Mouse (Mus musculus) liver, adult 2 months (tissue): ENCODE measurements at regions not wholly inside any gene's neighbourhood (a gene's known extent, or its start where the extent isn't known, plus 50 kb on each side); places are given as distances from the start of the nearest gene placed in this dataset.
A peak's percentile ranks its signal among the peaks of the same experiment; 100 is the strongest.

ENCODE experiments used
- DNase-seq: peaks from one replicate; pipeline ENCODE4 v3.0.0-alpha.2; 2011; ENCODE audit warnings: low read depth, low spot score; ENCODE audit errors: extremely low read depth
- H3K27ac ChIP-seq: fragments of 200-500 bp; replicated peaks from 2 replicates; pipeline ENCODE4 v1.5.1; 2012; ENCODE audit warnings: low read depth, mild to moderate bottlenecking, control low read depth, inconsistent platforms, low read length; ENCODE audit not compliant: insufficient read depth
- H3K27me3 ChIP-seq: fragments of 200-500 bp; 2 replicates; pipeline ENCODE4 v1.6.1; 2012; ENCODE audit warnings: mild to moderate bottlenecking, moderate library complexity, low read length, inconsistent platforms; ENCODE audit not compliant: control insufficient read depth, insufficient read depth
- H3K36me3 ChIP-seq: fragments of 200-500 bp; 2 replicates; pipeline ENCODE4 v1.6.1; 2012; ENCODE audit warnings: low read length, inconsistent platforms; ENCODE audit not compliant: control insufficient read depth, insufficient read depth
- H3K4me1 ChIP-seq: fragments of 200-500 bp; 2 replicates; pipeline ENCODE4 v1.6.1; 2011; ENCODE audit warnings: low read length; ENCODE audit not compliant: control insufficient read depth, insufficient read depth
- H3K4me3 ChIP-seq: fragments of 200-500 bp; 2 replicates; pipeline ENCODE4 v1.5.1; 2011; ENCODE audit warnings: low read depth, mild to moderate bottlenecking, control low read depth, low read length, moderate library complexity; ENCODE audit not compliant: insufficient read depth
- H3K79me2 ChIP-seq: fragments of 200-500 bp; 2 replicates; pipeline ENCODE4 v1.6.1; 2012; ENCODE audit warnings: inconsistent platforms, mild to moderate bottlenecking, low read length, moderate library complexity; ENCODE audit not compliant: control insufficient read depth, insufficient read depth
- H3K9ac ChIP-seq: fragments of 200-500 bp; 2 replicates; pipeline ENCODE4 v1.6.1; 2012; ENCODE audit warnings: low read depth, mild to moderate bottlenecking, control low read depth, inconsistent platforms, low read length
- CTCF ChIP-seq: fragments of 200-500 bp; IDR thresholded peaks from 2 replicates; pipeline ENCODE4 v1.5.1; 2011; ENCODE audit warnings: low read depth, low read length, control low read depth
- POLR2A ChIP-seq: fragments of 200-500 bp; IDR thresholded peaks from 2 replicates; pipeline ENCODE4 v1.6.1; 2011; ENCODE audit warnings: low read length, control low read depth; ENCODE audit not compliant: insufficient read depth; ENCODE audit errors: extremely low read depth
- WGBS: fragments of 180-500 bp; shearing (Covaris S2); methylation state at CpG from one replicate; pipeline ENCODE4 v1.1.7; 2018; 5-methylcytosine and 5-hydroxymethylcytosine counted together

GRCm38 (mm10) chr2:148107607-148108115 lies 60.9 kb upstream of the Foxa2 start:
- H3K27ac ChIP-seq = no peak overlapping the region
- TF ChIP-seq POLR2A (no peak), CTCF (no peak)
- H3K4me3 ChIP-seq = no peak overlapping the region
- no peaks in the 10 kb centered on the region for H3K4me1 ChIP-seq
- WGBS = 60% methylated on average over 5 of the region's 5 CpGs
- no peaks in the 10 kb centered on the region for H3K79me2 ChIP-seq
- no peaks in the 10 kb centered on the region for H3K36me3 ChIP-seq
- H3K27me3 ChIP-seq = no peaks in the 10 kb centered on the region
- no peak for DNase-seq
- no peak overlapping the region for H3K9ac ChIP-seq

GRCm38 (mm10) chr2:148110149-148110548 lies 63.4 kb upstream of the Foxa2 start:
- peak; percentile 41; the same call in 1 of the 2 replicates for TF ChIP-seq CTCF
- no peak for TF ChIP-seq POLR2A
- H3K27ac ChIP-seq = no peak overlapping the region
- H3K36me3 ChIP-seq = no peaks in the 10 kb centered on the region
- H3K4me3 ChIP-seq = no peak overlapping the region
- no peak overlapping the region for H3K9ac ChIP-seq
- WGBS = 88% methylated on average over 2 of the region's 2 CpGs
- DNase-seq = peak; percentile 16
- H3K27me3 ChIP-seq = no peaks in the 10 kb centered on the region
- no peaks in the 10 kb centered on the region for H3K79me2 ChIP-seq
- H3K4me1 ChIP-seq = no peaks in the 10 kb centered on the region

DNA sequence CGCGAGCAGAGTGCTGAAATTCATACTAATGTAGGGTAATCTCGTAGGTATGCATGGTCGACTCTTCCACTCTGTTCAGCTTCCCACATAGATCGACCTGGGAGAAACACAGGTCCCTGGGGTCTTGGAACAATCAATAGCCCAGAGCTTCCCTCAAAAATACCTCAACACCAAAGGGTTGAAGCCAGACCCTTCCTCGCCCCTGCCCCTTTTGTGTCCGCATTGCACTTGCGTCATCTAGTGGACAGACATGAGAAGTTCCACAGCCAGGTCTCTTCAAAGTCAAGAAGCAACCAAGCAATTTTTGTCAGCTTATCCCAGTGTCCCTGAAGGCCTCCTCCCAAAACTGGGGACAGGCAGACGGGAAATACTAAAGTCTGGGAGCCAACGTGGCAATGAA lies 65.1 kb upstream of the Foxa2 start:
- H3K27ac ChIP-seq = no peak overlapping the region
- H3K4me1 ChIP-seq = no peaks in the 10 kb centered on the region
- H3K79me2 ChIP-seq = no peaks in the 10 kb centered on the region
- no peaks in the 10 kb centered on the region for H3K27me3 ChIP-seq
- WGBS = 21% methylated on average over 10 of the region's 10 CpGs
- H3K36me3 ChIP-seq = no peaks in the 10 kb centered on the region
- DNase-seq = peak; percentile 13
- TF ChIP-seq POLR2A = no peak
- TF ChIP-seq CTCF = peak; percentile 77
- no peak overlapping the region for H3K9ac ChIP-seq
- no peak overlapping the region for H3K4me3 ChIP-seq

DNA sequence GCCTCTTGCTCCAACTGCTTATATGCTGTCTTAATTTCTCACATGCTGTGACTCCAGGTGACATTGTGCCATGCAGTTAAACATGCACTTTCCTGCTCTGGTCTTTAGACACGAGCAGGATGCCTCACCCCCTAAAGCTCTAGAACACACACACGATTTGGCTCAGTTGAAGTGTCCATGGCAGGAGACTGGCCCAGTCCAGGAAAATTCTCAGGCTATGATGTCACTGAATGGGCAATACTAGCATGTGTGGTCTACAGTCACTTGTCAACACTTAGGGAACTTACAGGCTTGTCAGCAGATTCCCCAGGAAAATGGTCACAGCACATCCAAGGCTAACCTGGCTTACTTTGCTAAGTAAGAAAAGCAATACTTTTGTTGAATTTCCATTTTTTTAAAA lies 66.4 kb upstream of the Foxa2 start:
- no peak overlapping the region for H3K9ac ChIP-seq
- H3K79me2 ChIP-seq = no peaks in the 10 kb centered on the region
- DNase-seq = no peak
- no peak for TF ChIP-seq CTCF
- no peak for TF ChIP-seq POLR2A
- no peaks in the 10 kb centered on the region for H3K36me3 ChIP-seq
- H3K27me3 ChIP-seq = no peaks in the 10 kb centered on the region
- WGBS = 60% methylated on average over 2 of the region's 2 CpGs
- no peak overlapping the region for H3K4me3 ChIP-seq
- H3K4me1 ChIP-seq = no peaks in the 10 kb centered on the region
- H3K27ac ChIP-seq = no peak overlapping the region

- Histone ChIP-seq H3K27ac (no peak overlapping the region), H3K4me1 (no peaks in the 10 kb centered on the region), H3K4me3 (no peak overlapping the region), H3K79me2 (no peaks in the 10 kb centered on the region), H3K9ac (no peak overlapping the region), H3K36me3 (no peaks in the 10 kb centered on the region), H3K27me3 (no peaks in the 10 kb centered on the region)
- WGBS = 12% methylated on average over 4 of the region's 4 CpGs
- peak; percentile 51 for DNase-seq
- no peak for TF ChIP-seq CTCF
- TF ChIP-seq POLR2A = no peak
These were observed 67.8 kb upstream of the Foxa2 start for GRCm38 (mm10) chr2:148114600-148114999.

DNA sequence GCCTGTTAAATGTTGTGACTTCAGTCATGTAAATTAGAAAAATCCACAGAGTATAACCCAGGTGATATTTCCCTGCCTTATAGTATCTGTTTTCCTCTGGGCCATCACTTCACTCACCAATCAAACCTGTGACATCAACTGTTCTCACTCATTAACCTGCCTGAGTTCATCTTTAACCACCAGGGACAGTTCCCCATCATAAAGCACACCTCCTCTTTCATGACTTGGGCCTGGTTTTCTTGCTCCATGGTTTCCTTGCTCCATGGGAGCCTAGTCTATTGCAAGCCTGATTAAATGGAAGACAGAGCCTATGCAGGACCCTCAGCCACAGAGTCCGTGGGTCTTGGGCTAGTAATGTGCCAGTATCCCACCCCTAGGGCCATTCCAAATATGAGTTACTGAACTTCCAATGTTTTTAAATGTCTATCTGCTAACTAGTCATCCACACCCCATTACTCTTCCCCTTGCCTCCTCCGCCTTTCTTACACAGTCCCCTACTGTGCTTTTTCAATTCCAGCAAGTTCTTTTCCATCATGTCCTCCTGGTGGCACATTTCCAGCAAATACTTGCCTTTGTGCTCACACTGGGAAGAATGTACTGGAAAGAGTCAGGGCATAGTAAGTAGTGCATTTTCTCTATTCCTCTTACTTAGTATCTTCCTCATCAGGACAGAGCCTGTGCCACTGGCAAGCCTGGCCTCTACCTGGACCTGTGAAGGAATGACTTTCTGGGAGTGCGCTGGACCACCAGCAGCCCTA lies 69.4 kb upstream of the Foxa2 start:
- 88% methylated on average over 3 of the region's 3 CpGs for WGBS
- DNase-seq = no peak
- no peaks in the 10 kb centered on the region for H3K4me1 ChIP-seq
- no peaks in the 10 kb centered on the region for H3K36me3 ChIP-seq
- TF ChIP-seq CTCF (no peak), POLR2A (no peak)
- no peak overlapping the region for H3K9ac ChIP-seq
- H3K4me3 ChIP-seq = no peak overlapping the region
- H3K27ac ChIP-seq = no peak overlapping the region
- H3K27me3 ChIP-seq = no peaks in the 10 kb centered on the region
- no peaks in the 10 kb centered on the region for H3K79me2 ChIP-seq
